Mouse (Mus musculus) left cerebral cortex, postnatal 4 days (tissue): Measurements from ENCODE around the gene Anxa11. TPM values are rescaled to one million over a fixed set of nuclear protein-coding genes. Genes with fewer than 3 reads are reported as not detected.
A peak's percentile ranks its signal among the peaks of the same experiment; 100 is the strongest.
"Not testable (repeated sequence)": the region's sequence is repeated elsewhere in the genome, so short reads cannot be mapped to it uniquely, and the experiment has no call there.

Source experiments
- DNase-seq: peaks from one replicate; pipeline ENCODE4 v3.0.0-alpha.2; 2022
- intact Hi-C: fragments of 180-260 bp; cut with DNase I; formaldehyde crosslinking; loops from one replicate; pipeline ENCODE4 v1.15.1; 2025
- total RNA-seq, 2 experiments: library from RNA; stranded (reverse); gene quantifications; 2 replicates each; pipeline ENCODE4 v1.2.3; 2021

Gene Anxa11
- total RNA-seq, result 1 to 10 TPM; 7.3 to 9.2 TPM

GRCm38 (mm10) chr14:25841991-25842687 lies at the start of gene Anxa11:
Gene Anxa11, plus strand, starts transcription at chr14:25842156.
- peak; percentile 33 for DNase-seq
- intact Hi-C loops, result no loop called here

- intact Hi-C loops, result no loop called here
- DNase-seq, result no peak
Measured at GRCm38 (mm10) chr14:25794331-25794730, 47.6 kb upstream of the Anxa11 start.

- DNase-seq, result no peak
Measured at GRCm38 (mm10) chr14:25795067-25795466, 46.9 kb upstream of the Anxa11 start.

DNA sequence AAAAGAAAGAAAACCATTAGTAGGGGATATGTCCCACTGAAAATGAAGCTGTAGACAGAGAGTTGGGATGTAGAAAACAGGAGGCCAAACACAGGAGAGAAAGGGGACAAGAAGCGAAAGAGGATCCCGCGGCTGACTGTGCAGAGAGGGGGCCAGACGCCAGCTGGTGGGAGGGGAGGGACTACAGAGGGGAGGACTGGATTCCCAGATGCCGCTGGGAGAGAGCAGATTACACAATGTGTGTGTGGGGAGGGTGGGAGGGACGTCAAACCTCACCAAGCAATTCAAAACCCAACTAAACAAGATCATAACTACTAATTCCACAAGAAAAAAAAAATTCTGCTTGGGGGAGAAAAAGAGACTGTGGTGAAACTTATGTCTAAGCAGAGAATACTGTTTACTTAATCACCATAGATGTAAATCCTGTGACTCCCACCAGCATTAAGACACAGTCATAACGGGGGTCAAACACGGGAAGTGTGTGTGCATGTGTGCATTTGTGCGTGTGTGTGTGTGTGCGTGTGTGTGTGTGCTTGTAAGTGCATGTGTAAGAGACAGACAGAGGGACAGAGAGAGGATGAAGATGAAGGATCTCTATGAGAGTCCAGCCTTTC lies 46.3 kb upstream of the Anxa11 start:
- DNase-seq, result peak; percentile 76
- intact Hi-C loops, result no loop called here

More at GRCm38 (mm10) chr14:25795067-25795466, 46.9 kb upstream of the Anxa11 start:
- intact Hi-C loops, result no loop called here

DNA sequence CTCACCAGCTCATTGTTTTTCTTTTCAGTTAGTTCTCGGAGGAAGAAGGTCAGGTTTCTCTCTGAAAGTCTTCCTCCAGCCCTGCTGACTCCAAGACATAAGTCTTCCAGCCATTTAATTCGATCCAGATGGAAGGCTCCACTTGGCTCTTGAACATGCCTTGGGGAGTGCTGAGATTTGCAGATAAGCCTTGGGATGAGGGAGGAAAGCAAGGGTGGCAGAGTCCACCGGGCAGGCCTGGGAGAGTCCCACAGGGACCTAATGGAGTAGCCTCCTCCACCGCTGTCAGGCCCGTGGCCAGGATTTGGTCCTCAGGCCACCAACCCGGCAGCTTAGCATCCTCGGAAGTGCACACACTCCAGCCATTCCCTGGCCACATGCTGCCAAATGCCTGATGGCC lies 45.3 kb upstream of the Anxa11 start:
- intact Hi-C loops, result no loop called here
- no peak for DNase-seq

DNA sequence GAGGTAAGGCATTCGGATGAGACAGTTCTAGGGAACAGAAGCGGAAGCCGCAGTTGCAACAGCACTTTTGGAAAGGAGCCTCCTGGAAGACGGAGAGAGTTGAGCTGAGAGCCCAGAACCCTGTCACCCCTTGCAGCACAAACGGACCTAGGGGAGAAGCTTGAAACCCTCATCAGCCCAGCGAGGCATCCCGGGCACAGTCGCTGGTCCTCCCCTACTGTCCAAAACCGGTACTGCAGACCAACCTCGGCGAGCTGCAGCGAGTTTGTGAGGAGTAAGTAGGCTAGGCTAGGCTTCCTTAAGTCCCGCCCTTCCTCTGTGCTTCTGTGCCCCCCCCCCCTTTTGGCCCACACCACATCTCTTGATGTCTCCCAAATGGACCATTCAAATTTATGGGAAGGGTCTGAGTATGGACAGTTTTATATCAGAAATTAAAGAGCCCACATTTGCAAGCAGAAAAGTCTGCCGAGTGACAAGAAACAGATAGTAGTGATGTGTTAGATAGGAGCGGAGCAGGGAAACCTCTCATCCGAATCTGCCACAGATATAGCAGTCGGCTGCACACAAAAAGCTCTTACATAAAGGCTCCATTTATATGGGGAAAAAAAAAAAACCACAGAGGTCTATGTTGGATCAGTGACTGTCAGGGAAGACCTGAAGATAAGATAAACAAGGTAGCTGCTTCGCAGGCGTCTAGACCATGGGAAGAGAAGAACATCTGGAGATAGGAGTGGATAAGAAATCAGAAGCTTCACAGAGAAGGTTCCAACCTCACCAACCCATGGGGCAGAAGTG lies 41.6 kb upstream of the Anxa11 start:
- intact Hi-C loops, result no loop called here
- DNase-seq, result peak; percentile 77

GRCm38 (mm10) chr14:25802511-25802910 lies 39.4 kb upstream of the Anxa11 start:
- intact Hi-C loops, result no loop called here
- no peak for DNase-seq

DNA sequence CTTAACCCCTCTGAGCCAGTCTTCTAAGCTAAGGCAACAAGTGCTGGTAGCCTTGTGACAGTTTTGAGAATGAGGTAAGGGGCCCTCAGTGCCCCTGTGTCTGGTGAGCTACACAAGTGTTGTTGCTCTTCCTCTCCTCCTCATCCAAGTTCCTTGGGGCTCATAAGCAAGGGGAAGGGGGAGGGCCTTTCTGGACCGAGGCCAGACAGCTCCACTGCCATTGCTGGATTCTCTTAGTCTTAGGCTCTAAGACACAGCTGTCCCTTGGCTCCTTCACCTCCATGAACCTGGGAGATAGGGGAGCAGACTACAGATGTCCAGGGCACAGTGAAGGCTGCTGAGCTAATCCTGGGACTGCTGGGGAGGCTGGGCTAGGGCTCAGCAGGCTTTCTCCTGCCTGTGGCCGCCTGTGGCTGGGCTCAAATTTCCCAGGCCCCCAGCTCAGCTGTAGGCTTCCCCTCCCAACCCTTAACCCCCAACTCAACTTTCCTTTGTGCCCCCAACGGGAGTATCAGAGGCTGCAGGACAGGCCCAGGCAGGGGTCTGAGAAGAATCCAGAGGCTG lies 38.6 kb upstream of the Anxa11 start:
- intact Hi-C loops, result no loop called here
- DNase-seq, result no peak

- peak; percentile 72 for DNase-seq
- intact Hi-C loops, result no loop called here
Measured at GRCm38 (mm10) chr14:25805871-25806270, 36.1 kb upstream of the Anxa11 start.

DNA sequence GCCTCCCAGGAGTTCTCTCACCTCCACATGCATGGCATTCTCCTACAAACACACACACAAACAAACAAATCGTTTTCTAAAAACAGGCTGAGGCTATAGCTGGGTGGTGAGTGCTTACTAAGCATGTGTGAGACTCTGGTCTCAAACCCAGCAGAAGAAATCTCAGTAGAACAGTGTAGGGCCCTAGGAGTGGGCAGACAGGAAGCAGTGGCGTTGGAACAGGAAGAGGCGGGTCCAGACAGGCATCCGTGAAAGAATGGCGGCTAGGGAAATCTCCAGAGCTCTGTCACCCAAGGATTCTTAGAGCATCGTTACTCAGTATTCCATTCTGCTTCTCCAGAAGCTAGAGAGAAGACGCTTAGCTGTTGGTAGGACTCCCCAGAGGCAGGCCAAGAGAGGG lies 35.4 kb upstream of the Anxa11 start:
- intact Hi-C loops, result no loop called here
- DNase-seq, result no peak

DNA sequence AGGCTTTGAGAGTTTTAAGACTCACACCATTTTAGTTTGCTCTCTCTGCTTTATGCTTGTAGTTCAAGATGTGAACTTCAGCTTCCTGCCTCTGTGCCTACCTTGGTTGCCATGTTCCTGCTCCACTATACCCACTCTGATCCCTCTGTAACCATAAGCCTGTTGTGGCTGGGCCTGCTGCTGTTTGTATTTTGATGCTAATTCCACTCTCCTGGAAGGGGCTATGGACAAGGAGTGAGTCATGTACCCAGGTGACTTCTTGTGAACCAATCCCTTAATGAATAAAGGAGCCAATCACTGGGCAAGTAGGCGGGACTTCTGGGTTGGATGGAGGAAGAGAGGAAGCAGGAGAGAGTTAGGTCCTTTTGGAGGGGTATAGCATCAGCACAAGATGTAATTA lies 30.9 kb upstream of the Anxa11 start:
- not testable (repeated sequence) for DNase-seq
- intact Hi-C loops, result loop anchor here (10.0 kb wide), 1 partner anchor 96 kb away; no protein-coding TSS in a partner anchor

GRCm38 (mm10) chr14:25814140-25814539 lies 27.8 kb upstream of the Anxa11 start:
- no peak for DNase-seq
- intact Hi-C loops, result loop anchor here (10.0 kb wide), 1 partner anchor 99 kb away; no protein-coding TSS in a partner anchor

DNA sequence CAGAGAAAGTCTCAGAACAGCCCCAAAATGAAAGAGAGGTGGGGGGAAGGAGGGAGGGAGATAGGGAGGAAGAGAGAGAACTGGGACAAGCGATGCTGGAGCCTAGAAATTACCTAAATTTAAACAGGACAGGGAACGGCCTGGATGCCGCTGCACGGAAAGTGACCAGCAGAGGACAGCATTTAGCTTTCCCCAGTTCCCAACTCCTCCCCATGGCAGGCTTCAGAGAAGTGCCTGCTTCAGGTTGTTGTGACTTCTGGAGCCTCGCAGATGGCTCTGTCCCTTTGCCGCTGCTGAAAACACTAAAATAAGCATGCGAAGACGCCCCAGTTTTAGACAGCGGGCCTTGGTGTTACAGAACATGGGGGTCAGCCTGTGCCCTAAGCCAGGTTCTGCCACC lies 25.5 kb upstream of the Anxa11 start:
- intact Hi-C loops, result loop anchor here (10.0 kb wide), 1 partner anchor 102 kb away; no protein-coding TSS in a partner anchor
- peak; percentile 65 for DNase-seq

DNA sequence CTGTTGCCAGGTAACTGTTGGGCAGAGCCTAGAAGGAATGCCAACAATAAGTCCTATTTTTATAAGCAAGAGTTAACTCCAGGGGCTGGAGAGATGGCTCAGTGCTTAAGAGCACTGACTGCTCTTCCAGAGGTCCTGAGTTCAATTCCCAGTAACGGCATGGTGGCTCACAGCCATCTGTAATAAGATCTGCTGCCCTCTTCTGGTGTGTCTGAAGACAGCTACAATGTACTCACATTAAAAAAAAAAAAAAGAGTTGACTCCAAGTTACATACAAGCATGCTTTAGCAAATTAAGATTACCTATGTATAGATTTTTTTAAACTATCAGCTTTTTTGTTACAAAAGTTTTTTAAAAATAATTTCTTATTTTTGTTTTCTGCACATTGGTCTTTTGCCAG lies 19.4 kb upstream of the Anxa11 start:
- no peak for DNase-seq
- intact Hi-C loops, result no loop called here

DNA sequence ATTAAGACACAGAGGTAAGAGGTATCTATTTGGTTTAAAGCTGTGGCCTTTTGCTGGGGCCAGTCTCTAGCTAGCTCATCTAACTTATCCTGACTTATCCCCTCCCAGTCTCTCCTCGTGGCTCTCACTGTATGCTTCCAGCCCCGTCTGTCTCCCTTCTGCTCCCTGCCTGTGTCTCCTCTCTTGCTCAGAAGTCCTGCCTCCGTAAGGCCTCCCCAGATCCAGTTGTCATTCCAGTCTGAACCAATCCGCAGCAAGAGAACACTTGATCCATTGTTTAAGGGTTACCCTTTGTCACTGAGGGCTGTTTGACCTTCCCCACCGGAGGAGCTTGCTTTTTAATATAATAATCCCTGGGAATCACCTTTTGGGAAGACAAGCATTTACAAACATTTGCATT lies 17.0 kb upstream of the Anxa11 start:
- intact Hi-C loops, result no loop called here
- DNase-seq, result no peak

- no peak for DNase-seq
- intact Hi-C loops, result no loop called here
Measured at GRCm38 (mm10) chr14:25825880-25826626, 15.9 kb upstream of the Anxa11 start.

DNA sequence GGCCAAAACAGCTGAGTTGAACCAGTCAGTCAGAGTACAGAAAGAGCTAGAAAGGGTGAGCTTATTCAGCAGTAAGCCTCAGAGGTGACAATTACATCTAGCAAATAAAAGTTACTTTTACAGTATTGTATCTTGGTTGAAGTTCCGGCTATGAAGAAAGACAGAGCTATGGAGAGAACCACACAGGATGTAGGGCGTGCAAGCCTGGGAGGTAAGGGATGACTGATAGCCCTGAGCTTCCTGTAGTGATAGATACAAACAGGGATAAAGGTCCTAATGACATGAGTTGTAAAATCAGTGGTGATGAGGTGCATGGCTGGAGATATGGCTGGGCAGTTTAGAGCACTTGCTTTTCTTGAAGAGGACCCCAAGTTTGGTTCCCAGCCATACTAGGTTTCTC lies 15.1 kb upstream of the Anxa11 start:
- intact Hi-C loops, result no loop called here
- no peak for DNase-seq

- intact Hi-C loops, result no loop called here
- no peak for DNase-seq
Measured at GRCm38 (mm10) chr14:25831332-25831731, 10.6 kb upstream of the Anxa11 start.

- DNase-seq, result peak; percentile 61
- intact Hi-C loops, result no loop called here
Measured at GRCm38 (mm10) chr14:25832301-25832700, 9.7 kb upstream of the Anxa11 start.

- no peak for DNase-seq
- intact Hi-C loops, result no loop called here
Measured at GRCm38 (mm10) chr14:25838411-25838810, 3.5 kb upstream of the Anxa11 start.
